ENCODE assay signal across 19 mouse cellular contexts in the genomic region with DNA sequence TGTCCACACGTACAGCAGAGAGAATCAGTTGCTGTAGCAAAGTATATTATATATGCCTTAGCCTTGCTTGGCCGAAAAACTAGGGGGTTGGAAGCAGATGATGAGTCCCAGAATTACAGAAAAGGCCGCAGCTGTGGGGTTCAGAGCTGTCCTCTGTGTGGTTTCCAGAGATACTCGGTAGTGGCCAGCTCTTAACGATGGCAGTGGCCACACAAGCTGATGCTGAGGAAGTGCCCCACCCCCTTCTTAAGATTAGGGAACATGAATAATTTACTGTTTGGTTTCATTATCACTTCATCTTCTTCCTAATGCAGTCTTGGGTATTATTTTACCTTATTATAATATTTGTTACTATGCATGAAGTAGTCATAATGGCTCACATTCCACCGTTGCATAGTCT.
DNase-seq lines count a peak whose midpoint lies in the region; ATAC-seq and TF ChIP-seq lines count a peak whose summit lies in the region.
"Had no signal": no experiment of that assay in that cellular context is flagged by ENCODE, and none has a peak within 500 bp of the region (broad histone marks: within the 10 kb centered on the region; RNA-seq: fewer than 3 reads in every experiment).

No protein-coding gene starts in this region.

- H3K9me3 ChIP-seq in hindbrain, embryonic 12.5 days (replicated peaks), result no peaks in the 10 kb centered on the region
- no peaks in the 10 kb centered on the region for H3K9me3 ChIP-seq in hindbrain, postnatal 0 days (ENCODE audit: low read length)
- H3K9me3 ChIP-seq in midbrain, embryonic 14.5 days (ENCODE audit: control insufficient read depth, low read length), result no peaks in the 10 kb centered on the region
- H3K9me3 ChIP-seq: G1E; limb, embryonic 12.5 days; liver, embryonic 15.5 days had no signal

- ATAC-seq in hindbrain, embryonic 12.5 days (ENCODE audit: low FRiP score), result peak; percentile 44; the same call in 1 of the 2 replicates
- ATAC-seq in hindbrain, postnatal 0 days, result no peak
- peak; percentile 59 to 60; a peak in 3 of 4 replicates for ATAC-seq in hematopoietic stem cell, adult 5-6 weeks (replicated peaks in 1 of 2; ENCODE audit: insufficient read depth in 1 of 2, low FRiP score in 2 of 2, low TSS enrichment in 1 of 2, low read depth in 1 of 2, poor library complexity in 2 of 2, severe bottlenecking in 2 of 2)
- ATAC-seq in midbrain, embryonic 14.5 days (ENCODE audit: low FRiP score, low TSS enrichment), result no peak

- no peak overlapping the region for H3K4me2 ChIP-seq in hindbrain, embryonic 12.5 days (replicated peaks)
- no peak overlapping the region for H3K4me2 ChIP-seq in hindbrain, postnatal 0 days (ENCODE audit: low read depth, low read length)
- 0 out of 2 replicates have a peak overlapping the region, but pooled peaks have one; percentile 4 for H3K4me2 ChIP-seq in midbrain, embryonic 14.5 days (ENCODE audit: low read length)
- H3K4me2 ChIP-seq: heart, embryonic 11.5 days; limb, embryonic 12.5 days; liver, embryonic 15.5 days had no signal

- no peak overlapping the region; the same call in 1 of the 2 replicates for H3K27ac ChIP-seq in hindbrain, embryonic 12.5 days
- no peak overlapping the region for H3K27ac ChIP-seq in hindbrain, postnatal 0 days
- no peak overlapping the region for H3K27ac ChIP-seq in midbrain, embryonic 14.5 days (replicated peaks; ENCODE audit: low read depth, low read length)
- H3K27ac ChIP-seq: limb, embryonic 12.5 days; liver, embryonic 15.5 days had no signal

- H3K4me1 ChIP-seq in hindbrain, embryonic 12.5 days, result peaks cover 17% of the 10 kb centered on the region
- H3K4me1 ChIP-seq in hindbrain, postnatal 0 days (ENCODE audit: insufficient read depth, low read length), result peaks cover 15% of the 10 kb centered on the region
- peaks cover 24% of the 10 kb centered on the region for H3K4me1 ChIP-seq in midbrain, embryonic 14.5 days (ENCODE audit: control insufficient read depth, insufficient read depth, low read length)
- H3K4me1 ChIP-seq: limb, embryonic 12.5 days; liver, embryonic 15.5 days had no signal

- H3K36me3 ChIP-seq in hindbrain, embryonic 12.5 days, result no peaks in the 10 kb centered on the region
- H3K36me3 ChIP-seq in hindbrain, postnatal 0 days (ENCODE audit: insufficient read depth, low read length), result no peaks in the 10 kb centered on the region
- no peaks in the 10 kb centered on the region for H3K36me3 ChIP-seq in midbrain, embryonic 14.5 days (ENCODE audit: control insufficient read depth, insufficient read depth, low read length)
- H3K36me3 ChIP-seq: G1E; liver, embryonic 15.5 days had no signal

- TF ChIP-seq CTCF in hindbrain, postnatal 0 days (IDR thresholded peaks at IDR 0.05; ENCODE audit: low read depth), result no peak

- no peak overlapping the region for H3K4me3 ChIP-seq in hindbrain, embryonic 12.5 days
- no peak overlapping the region for H3K4me3 ChIP-seq in hindbrain, postnatal 0 days (ENCODE audit: low read length)
- no peak overlapping the region for H3K4me3 ChIP-seq in midbrain, embryonic 14.5 days (replicated peaks; ENCODE audit: low read depth, low read length)
- H3K4me3 ChIP-seq: limb, embryonic 12.5 days; liver, embryonic 15.5 days had no signal

- no peak for DNase-seq in hindbrain, postnatal 0 days (ENCODE audit: low spot score)
- DNase-seq in MEL-GATA-1-ER (ENCODE audit: extremely low read depth, low read depth), result peak; percentile 15
- DNase-seq in midbrain, embryonic 14.5 days, result peak; percentile 31
- no peak for DNase-seq in ovary, postnatal 36 days (ENCODE audit: low spot score)
- DNase-seq in kidney, adult 18-20 months, result no peak
- DNase-seq in adrenal gland, postnatal 14 days, result no peak
- DNase-seq: adrenal gland, postnatal 36 days; cerebellum, postnatal 14 days; gastrocnemius, postnatal 14 days; heart, postnatal 4 days; kidney, postnatal 25 days; lung, postnatal 4 days; right cerebral cortex, postnatal 4 days had no signal

- no peaks in the 10 kb centered on the region for H3K27me3 ChIP-seq in hindbrain, embryonic 12.5 days
- H3K27me3 ChIP-seq in hindbrain, postnatal 0 days (ENCODE audit: insufficient read depth, low read length), result no peaks in the 10 kb centered on the region
- H3K27me3 ChIP-seq in midbrain, embryonic 14.5 days (ENCODE audit: control insufficient read depth, insufficient read depth, low read length), result no peaks in the 10 kb centered on the region
- H3K27me3 ChIP-seq: limb, embryonic 12.5 days; liver, embryonic 15.5 days had no signal

- WGBS in hindbrain, embryonic 12.5 days, result 72% methylated on average over 6 of the region's 6 CpGs
- WGBS in hindbrain, postnatal 0 days, result 53% methylated on average over 6 of the region's 6 CpGs
- 52% methylated on average over 6 of the region's 6 CpGs for WGBS in midbrain, embryonic 14.5 days

- no peak overlapping the region for H3K9ac ChIP-seq in hindbrain, embryonic 12.5 days
- no peak overlapping the region for H3K9ac ChIP-seq in hindbrain, postnatal 0 days (replicated peaks; ENCODE audit: low read length)
- H3K9ac ChIP-seq in midbrain, embryonic 14.5 days (replicated peaks; ENCODE audit: low read length), result 0 out of 2 replicates have a peak overlapping the region, but pooled peaks have one; percentile 3
- H3K9ac ChIP-seq: limb, embryonic 12.5 days; liver, embryonic 15.5 days had no signal

Comparison
In these comparisons a context has a peak if more than half of its experiments do, and no peak if none do; other contexts are left out.
1. ATAC-seq: peak in hindbrain, embryonic 12.5 days (single experiment) and hematopoietic stem cell, adult 5-6 weeks (2 of 2); none in hindbrain, postnatal 0 days (single experiment) and midbrain, embryonic 14.5 days (single experiment).
2. DNase-seq: peak in MEL-GATA-1-ER (single experiment) and midbrain, embryonic 14.5 days (single experiment); none in hindbrain, postnatal 0 days (single experiment), ovary, postnatal 36 days (single experiment), kidney, adult 18-20 months (single experiment) and adrenal gland, postnatal 14 days (single experiment).